Mouse (Mus musculus): ENCODE data around the gene Serac1. TPM values are rescaled to one million over a fixed set of nuclear protein-coding genes. Genes with fewer than 3 reads are reported as not detected.
A peak's percentile ranks its signal among the peaks of the same experiment; 100 is the strongest.
"Not testable (repeated sequence)": the region's sequence is repeated elsewhere in the genome, so short reads cannot be mapped to it uniquely, and the experiment has no call there.

Gene Serac1
- total RNA-seq, 4 experiments from 2014 or later, result 6.2 to 8.3 (median 6.7) TPM

DNA sequence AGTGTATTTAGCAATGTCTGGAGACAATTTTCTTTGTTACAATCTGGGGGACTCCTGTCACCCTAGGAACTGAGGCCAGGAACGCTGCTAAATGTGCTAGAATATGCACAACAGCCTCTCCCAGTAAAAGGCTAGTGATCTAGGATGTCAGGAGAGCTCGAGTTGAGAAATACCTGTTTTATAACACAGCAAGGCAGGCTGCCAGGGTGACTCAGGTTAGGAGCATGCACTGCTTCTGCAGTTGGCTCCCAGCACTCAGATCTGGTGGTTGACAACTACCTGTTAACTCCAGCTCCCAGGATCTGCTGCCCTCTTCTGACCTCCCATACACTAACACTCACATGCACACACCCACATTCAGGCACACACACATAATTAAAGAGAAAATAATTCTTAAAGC lies 13.5 kb downstream of the Serac1 start:
- no peak for DNase-seq (ENCODE audit: low spot score)

- DNase-seq (ENCODE audit: low spot score), result no peak
Measured at GRCm38 (mm10) chr17:6063532-6063931, 16.0 kb downstream of the Serac1 start.

- DNase-seq (ENCODE audit: low spot score), result no peak
Measured at GRCm38 (mm10) chr17:6062793-6063192, 16.7 kb downstream of the Serac1 start.

- DNase-seq (ENCODE audit: low spot score), result peak; percentile 19
Measured at GRCm38 (mm10) chr17:6054934-6055355, 24.6 kb downstream of the Serac1 start.

DNA sequence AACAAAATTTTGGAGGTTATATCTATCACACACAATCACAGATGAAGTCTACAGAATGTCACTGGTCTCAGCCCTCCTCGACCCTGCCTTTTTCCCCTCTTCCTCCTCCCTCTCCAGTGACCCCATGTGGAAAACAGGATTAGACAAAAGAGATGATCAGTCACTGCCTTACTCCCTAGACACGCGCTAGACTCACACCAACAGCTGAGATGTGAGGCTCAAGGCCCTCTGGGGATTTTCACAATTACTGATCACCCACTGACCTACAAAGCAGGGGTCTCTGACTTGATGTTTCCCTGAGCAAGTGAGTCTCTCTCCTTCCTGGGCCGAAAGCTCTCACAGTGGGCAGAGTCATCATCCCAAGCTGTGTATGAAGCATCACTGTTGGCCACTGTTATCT lies 26.7 kb downstream of the Serac1 start:
- DNase-seq (ENCODE audit: low spot score), result no peak

GRCm38 (mm10) chr17:6037507-6037906 lies 42.0 kb downstream of the Serac1 start:
- no peak for DNase-seq (ENCODE audit: low spot score)

DNA sequence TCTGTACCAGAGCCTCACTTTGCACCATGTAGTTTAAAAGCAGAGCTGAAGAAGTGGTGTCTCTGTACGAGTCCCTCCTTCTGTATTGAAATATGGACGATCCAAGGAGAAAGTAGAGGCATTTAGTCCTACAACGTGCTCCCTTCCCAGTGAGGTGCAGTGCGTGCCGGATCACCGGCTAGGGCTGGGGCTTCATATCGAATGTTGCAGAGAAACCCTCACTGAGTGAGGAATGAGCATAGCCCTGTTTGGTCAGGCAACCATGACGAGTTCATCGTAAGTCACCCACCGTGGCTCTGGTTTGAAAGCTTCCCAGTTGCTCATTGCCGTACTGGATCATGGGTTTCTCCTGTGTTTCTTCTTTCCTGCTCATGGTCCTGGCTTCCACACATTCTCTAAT lies 42.7 kb downstream of the Serac1 start:
- DNase-seq (ENCODE audit: low spot score), result no peak

DNA sequence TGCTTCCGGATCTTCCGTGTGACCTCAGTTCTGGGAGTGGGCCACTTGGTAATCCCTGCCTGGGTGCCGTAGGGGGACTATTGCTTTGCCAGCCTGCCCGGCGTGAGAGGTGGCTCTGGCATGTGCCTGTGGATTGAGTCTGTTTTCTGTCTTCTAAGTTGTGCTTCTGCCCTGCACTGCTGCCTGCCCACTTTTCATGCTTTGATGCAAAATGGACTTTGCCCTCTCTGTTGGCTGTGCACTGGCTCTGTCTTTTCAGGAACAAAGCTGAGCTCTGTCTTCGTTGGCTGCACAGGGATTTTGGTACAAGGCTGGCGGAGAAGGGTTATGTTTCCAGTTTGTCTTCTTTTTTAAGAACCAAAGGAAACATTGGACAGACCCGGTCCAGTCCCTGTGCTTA lies 43.1 kb downstream of the Serac1 start:
- DNase-seq (ENCODE audit: low spot score), result no peak

DNA sequence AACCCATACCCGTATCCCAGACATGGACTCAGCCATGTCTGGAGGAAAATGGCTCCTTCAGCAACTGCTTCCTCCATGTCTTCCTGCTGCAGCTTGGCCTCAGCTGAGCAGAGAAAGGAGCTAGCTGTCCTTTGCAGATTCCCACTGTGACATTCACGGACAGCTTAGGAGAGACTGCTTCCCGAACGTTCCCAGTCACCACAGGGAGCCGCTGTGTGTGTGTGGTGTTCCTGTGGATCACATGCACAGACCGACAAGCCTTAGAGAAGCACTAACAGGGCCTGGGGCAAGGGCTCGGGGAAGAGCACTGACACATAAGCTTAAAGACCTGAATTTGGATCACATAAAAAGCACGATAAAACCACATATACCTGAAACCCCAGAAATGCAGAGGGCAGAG lies 43.9 kb downstream of the Serac1 start:
- DNase-seq (ENCODE audit: low spot score), result no peak

DNA sequence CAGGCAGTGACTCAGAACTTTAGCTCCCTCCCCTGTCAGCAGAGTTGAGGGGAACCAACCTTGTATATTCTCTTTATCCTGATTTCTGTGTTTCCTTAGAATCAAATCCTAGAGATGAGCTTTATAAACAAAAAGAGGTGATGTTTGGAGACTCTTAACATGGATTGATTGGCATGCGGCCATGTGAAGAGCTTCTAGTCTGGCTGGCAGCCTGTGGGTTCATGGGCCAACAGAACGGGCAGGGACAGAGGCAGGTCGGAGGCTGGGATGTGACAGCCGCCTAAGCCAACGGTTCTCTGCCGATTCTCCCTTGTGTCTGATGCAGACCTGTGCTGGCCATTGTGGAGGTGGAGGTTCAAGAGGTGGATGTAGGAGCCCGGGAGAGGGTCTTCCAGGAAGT lies 53.7 kb downstream of the Serac1 start:
- DNase-seq (ENCODE audit: low spot score), result no peak

- DNase-seq (ENCODE audit: low spot score), result not testable (repeated sequence)
Measured at GRCm38 (mm10) chr17:6021374-6021789, 58.2 kb downstream of the Serac1 start.

DNA sequence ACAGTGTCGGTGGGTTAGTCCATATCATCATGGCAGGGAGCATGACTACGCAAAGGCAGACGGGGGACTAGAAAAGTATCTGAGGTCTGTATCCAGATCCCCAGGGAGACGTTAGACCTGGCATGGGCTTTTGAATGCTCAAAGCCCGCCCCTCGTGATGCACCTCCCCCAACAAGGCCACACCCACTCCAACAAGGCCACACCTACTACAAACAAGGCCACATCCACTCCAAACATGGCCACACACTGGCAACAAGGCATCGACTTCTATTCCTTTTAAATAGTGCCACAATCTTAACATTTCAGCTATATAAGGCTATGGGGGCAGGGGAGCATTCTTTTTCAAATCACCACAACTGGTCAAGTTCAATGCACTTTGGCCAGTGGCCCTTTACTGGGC lies 58.9 kb downstream of the Serac1 start:
- DNase-seq (ENCODE audit: low spot score), result no peak

DNA sequence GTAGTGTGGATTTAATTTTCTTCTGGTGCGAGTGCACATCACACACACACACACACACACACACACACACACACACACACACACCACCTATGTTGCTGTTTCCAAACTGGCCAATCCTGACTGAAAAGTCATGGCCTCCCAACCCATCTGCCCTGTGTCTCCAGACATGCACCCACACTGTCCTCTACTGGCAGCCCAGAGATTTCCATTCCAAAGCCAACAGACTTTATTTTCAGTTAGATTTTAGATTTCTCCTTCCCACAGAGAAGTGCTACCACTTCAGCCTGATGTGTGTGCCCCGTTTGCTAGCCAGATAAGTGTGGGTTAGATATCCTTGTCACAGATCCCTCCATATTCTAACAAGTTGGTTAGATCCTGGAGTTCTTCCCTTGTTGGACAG lies 59.8 kb downstream of the Serac1 start:
- no peak for DNase-seq (ENCODE audit: low spot score)

- no peak for DNase-seq (ENCODE audit: low spot score)
Measured at GRCm38 (mm10) chr17:6018348-6018747, 61.2 kb downstream of the Serac1 start.

DNA sequence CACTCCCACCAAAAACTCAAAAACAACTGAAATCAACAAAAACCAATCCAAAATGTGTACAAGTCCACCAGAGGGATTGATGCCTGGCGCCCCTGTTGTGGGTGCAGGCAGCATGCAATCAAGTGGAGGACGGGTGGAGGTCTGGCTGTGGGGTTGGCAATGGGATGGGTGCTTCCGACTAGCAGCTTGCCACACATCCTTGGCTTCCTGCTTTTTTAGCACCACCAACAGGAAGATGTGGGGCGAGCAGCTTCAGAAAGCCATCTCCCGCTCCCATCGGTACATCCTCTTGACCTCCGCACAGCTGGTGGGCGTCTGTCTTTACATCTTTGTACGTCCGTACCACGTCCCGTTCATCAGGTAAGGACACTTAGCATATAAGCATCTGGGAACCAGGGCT lies 62.3 kb downstream of the Serac1 start:
- DNase-seq (ENCODE audit: low spot score), result no peak

DNA sequence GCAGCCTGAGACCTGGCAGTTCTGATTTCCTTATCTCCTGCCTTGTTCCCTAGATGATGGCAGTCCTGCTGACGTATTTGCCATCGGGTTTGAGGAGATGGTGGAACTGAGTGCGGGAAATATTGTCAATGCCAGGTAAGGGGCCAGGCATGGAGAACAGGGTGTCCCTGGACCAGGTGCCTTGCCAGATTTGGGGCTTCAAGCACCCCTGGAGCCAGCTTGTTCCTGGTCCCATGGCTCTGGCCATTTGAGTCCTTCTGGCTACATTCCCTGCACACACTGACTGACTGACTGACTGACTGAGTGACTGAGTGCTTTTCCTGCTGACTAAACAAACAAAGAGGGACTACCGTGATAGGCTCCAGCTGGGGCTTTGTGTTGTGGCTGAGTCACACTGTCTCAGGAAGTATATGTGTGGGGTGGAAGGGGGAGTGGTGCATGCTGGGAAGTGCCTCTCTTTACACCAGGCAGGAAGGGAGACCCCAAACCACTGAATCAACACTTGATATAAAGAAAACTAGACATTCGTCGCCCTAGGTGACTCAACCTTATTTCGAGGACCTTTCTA lies 63.2 kb downstream of the Serac1 start:
- peak; percentile 66 for DNase-seq (ENCODE audit: low spot score)

GRCm38 (mm10) chr17:6014985-6015384 lies 64.6 kb downstream of the Serac1 start:
- no peak for DNase-seq (ENCODE audit: low spot score)

DNA sequence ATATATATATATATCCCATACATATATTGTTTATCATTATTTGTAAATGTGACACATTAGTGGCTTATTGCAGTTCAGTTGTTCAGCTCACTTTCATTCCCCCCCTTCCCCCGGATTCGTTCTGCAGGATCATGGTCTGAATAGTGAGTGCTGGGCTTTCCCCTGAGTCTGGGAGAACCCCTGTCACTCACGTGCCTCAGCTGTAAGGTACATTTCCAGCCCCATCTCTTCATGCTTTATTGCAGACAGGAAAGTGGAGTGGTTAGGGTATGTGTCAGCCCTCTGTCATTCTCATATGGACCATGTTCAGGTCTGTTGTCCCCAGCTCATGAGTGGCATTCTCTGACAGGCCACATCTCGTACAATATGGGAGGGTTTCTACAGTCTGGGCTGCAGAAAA lies 66.5 kb downstream of the Serac1 start:
- no peak for DNase-seq (ENCODE audit: low spot score)

- DNase-seq (ENCODE audit: low spot score), result no peak
Measured at GRCm38 (mm10) chr17:6009606-6010005, 69.9 kb downstream of the Serac1 start.

DNA sequence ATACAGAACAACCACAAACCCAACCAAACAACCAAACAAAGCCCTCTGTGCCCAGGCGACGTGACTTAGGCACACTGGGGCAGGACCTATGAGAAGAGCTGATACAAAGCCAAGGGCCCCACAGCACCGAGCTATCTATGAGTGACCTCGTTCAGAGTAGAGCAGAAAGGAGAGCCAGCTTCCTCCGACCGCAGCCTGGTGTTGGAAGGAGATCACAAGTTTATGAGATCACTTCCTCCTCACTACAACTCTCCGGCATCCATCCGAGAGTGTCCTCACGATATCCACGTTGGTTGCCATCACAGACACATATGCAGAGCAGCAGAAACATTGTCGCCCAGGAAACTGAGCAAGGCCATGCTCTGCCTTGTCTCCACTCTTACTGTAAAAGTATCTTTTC lies 71.0 kb downstream of the Serac1 start:
- no peak for DNase-seq (ENCODE audit: low spot score)

GRCm38 (mm10) chr17:6007902-6008301 lies 71.6 kb downstream of the Serac1 start:
- no peak for DNase-seq (ENCODE audit: low spot score)

- DNase-seq (ENCODE audit: low spot score), result no peak
Measured at GRCm38 (mm10) chr17:6007101-6007780, 72.3 kb downstream of the Serac1 start.

GRCm38 (mm10) chr17:6005638-6006471 lies 73.7 kb downstream of the Serac1 start:
- peak; percentile 92 for DNase-seq (ENCODE audit: low spot score)
